Mouse (Mus musculus) spleen, postnatal 10 days (tissue): ENCODE measurements around the gene Gm884.
"Not testable (repeated sequence)": the region's sequence is repeated elsewhere in the genome, so short reads cannot be mapped to it uniquely, and the experiment has no call there.

ENCODE experiments used
- DNase-seq, 2 experiments: peaks; one replicate each; pipeline ENCODE4 v3.0.0; 2021 to 2022; ENCODE audit warnings: low spot score in 2 of 2

The Gm884 gene

DNA sequence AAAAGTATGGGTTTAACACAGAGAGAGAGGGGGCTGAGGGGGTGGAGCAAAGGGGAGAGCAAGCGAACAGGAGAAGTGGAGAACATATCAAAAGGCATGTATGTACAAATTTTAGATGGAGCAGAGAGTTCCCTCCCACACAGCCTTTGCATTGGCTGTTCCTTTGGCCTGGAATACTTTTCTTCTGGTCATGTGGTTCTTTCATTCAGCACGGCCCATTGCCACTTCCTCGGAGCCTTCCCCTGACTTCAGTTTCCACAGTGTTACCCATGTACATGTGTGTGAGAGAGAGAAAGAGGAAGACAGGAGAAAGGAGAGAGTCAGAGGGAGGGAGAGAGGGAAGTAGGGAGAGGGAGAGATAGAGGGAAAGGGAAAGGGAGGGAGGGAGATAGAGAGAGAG lies 14.5 kb upstream of the Gm884 start:
- no peak for DNase-seq

DNA sequence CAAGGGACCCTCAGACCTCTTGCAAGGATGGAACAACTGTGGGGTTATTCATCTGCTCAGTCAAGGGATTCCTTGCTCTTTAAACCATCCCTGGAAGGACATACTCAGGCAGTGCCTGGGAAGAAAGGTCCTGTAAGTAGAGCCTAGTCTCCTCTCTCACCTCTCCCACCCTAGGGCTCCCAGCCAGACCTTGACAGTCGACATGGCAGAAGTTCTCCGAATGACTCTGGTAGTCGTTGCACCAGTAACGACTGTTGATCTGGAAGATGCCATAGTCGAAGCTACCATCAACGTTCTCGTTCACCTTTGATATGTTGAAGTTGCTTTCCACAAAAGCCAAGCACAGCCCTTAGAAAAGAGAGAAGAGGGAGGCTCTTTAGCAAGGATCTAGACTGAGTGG lies 13.9 kb upstream of the Gm884 start:
- no peak for DNase-seq

DNA sequence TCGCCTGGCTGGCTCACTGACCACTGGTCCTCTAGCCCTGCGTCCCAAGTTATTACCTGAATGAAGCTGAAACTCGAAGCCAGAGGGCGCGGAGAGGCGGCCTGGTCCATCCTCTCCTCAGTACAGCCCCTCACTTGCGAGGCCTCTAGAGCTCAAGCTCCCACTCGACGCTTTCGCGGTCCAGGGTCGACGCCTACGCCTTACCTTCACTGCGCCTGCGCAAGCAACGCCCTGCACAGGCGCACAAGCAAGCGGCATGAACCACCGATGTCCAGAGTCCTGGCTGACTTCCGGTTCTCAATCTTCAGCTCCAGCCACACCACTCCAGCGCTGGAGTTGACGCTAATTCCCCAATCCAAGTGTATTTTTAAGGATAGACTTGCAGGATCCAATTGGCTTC lies 6.5 kb upstream of the Gm884 start:
- no peak for DNase-seq

DNA sequence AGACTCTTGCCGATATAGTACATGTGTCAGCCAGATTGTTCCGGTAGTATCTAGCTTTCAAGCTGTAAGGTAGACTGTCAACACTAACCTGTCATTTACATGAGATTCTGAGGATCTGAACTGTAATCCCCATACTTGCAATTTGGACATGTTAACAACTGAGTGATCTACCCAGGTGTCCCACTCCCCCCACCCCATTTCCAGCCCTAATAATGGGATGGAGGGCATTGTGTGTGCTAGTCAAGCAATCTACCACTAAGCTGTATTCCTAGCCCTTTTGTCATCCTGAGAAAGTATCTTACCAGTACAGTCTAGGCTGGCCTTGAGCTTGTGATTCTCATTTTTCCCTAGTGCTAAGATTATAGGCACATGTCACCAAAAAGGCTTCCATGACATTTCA lies 10.2 kb downstream of the Gm884 start:
- no peak for DNase-seq

DNA sequence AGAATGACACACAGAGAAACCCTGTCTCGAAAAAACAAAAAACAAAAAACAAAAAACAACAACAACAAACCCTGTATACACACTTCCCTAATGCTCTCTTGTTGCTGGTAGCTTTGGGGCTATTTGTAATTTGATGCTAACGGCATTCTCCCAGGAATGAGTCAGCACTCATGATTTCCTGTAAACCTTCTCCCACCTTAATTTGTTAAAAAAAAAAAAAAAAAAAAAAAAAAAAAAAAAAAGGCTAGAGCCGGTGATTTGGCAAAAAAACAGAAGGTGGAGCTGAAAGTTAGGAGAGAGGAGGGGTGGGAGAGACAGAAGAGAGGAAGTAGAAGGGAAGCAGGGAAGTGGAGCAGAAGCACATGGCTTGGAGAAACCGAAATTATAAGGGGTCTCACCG lies 14.3 kb downstream of the Gm884 start:
- DNase-seq: no peak

DNA sequence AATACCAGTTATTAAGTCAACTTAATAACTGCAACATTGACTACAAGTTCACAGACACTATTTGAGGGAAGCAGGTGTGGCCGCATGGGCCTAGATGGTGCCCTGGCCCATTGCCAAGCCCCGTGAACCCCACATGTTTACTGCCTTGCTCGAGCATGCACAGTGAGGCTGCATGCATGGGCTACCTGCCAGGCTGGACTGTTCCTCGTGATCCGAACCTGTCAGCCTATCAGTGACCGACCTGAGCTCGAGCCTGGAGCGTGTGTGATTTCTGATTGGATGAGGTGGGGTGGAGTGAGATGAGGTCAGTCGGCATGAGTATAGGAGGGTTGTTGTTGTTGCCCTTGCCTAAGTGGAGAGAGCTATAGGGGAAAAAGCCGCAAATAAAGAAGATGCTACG lies 42.6 kb downstream of the Gm884 start:
- DNase-seq: no peak

DNA sequence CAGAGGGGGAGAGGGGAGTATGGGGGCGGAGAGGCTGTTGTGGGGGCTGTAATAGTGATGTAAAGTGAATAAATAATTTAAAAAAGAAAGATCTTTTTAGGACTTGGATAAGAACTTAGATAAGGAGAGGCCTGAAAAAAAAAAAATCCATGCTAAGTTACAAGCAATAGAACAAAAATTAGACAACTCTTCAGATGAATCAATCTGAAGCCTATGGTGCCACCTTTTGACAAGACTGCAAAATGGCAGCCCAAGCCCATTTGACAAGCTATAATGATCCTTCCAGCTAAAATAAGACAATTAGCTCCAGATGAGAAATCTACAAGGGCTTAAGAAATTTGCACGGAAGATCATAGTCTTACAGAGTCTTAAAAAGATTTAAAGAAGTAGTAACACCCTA lies 64.9 kb downstream of the Gm884 start:
- no peak for DNase-seq

DNA sequence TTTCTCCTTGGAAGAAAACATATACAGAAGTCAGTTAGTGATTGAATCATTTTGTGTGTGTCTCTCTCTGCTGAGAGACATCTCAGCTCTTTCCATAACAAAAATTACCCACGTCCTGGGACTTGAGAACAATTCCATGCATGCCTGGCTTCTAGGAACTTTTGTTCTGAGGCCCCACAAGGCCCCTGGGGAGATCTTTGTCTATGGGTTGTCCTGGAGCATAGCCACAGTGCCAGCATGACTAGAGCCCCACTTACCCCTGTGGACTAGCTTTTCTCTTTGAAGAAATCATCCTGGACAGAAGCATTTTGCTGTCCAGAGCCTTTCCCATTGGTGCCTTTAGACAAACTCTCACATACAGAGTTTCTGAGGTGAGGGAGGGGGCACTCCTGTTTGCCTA lies 86.0 kb downstream of the Gm884 start:
- DNase-seq: not testable (repeated sequence)

DNA sequence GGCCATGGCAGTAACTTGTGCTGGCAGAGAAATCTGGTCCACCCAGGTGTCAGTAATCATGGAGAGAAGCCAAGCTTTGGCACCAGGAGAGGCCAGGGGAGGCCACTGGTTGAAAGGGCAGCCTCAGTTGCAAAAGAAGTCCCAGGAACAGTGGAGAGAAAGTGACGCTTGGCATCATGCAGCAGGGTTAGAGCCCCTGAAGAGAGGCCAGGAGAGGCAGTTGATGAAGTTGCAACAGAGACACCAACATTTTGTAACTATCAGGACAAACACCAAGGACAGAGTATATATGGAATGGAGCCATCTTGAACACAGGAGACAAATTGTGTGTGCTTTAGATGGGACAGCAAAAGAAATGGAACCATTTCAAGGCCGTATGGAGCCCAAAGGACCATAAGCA lies 108.8 kb downstream of the Gm884 start:
- DNase-seq: no peak

DNA sequence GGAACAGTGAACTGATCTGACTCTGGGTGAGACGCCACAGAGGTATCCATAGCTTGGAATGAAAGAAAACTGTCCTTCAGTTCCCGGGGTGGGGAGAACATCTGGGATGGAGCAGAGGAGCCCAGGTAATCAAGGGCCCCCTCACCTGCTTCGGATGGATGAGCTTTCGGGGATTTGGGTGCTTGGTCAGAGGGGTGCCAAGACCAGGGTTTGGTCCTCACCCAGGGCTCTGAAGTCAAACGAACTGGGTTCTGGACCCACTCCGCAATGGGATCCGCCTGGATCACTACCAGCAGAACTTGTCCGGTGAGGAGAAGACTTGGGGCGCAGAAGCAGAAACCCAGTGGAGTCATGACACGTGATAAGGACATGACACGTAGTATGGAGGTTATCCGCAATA lies 116.4 kb downstream of the Gm884 start, which contains the start of gene Lrrc37a:
Gene Lrrc37a (minus strand): TSS at position 101 of the 400 bp plus-strand sequence.
- DNase-seq: no peak
